Mouse (Mus musculus) heart, embryonic 11.5 days (tissue): Measurements from ENCODE around the gene Trim62. TPM values are rescaled to one million over a fixed set of nuclear protein-coding genes. Genes with fewer than 3 reads are reported as not detected.

Experiments
- ATAC-seq: fragments of 200-750 bp; cut with Nextera tagmentation; replicated peaks from 2 replicates; pipeline ENCODE4 v1.8.0; 2017; ENCODE audit warnings: moderate library complexity; ENCODE audit not compliant: insufficient number of reproducible peaks, low FRiP score, low TSS enrichment
- H3K27ac ChIP-seq: fragments of 300-500 bp; sonication (generic); 2 replicates; pipeline ENCODE4 v1.5.1; 2014; ENCODE audit warnings: mild to moderate bottlenecking, low read depth, low read length
- H3K27me3 ChIP-seq: fragments of 300-500 bp; sonication (generic); 2 replicates; pipeline ENCODE4 v1.6.1; 2014; ENCODE audit warnings: mild to moderate bottlenecking, low read length, mixed read lengths; ENCODE audit not compliant: control insufficient read depth, insufficient read depth
- H3K36me3 ChIP-seq: fragments of 300-500 bp; sonication (generic); 2 replicates; pipeline ENCODE4 v1.6.1; 2014; ENCODE audit warnings: mild to moderate bottlenecking, low read length, moderate library complexity, mixed read lengths; ENCODE audit not compliant: control insufficient read depth, insufficient read depth
- H3K4me1 ChIP-seq: fragments of 300-500 bp; sonication (generic); 2 replicates; pipeline ENCODE4 v1.6.1; 2014; ENCODE audit warnings: low read length; ENCODE audit not compliant: control insufficient read depth, insufficient read depth
- H3K4me2 ChIP-seq: fragments of 300-500 bp; sonication (generic); 2 replicates; pipeline ENCODE4 v1.6.1; 2014; ENCODE audit warnings: mild to moderate bottlenecking, moderate library complexity
- H3K4me3 ChIP-seq: fragments of 300-500 bp; sonication (generic); 2 replicates; pipeline ENCODE4 v1.5.1; 2014; ENCODE audit warnings: low read depth, low read length
- H3K9ac ChIP-seq: fragments of 300-500 bp; sonication (generic); 2 replicates; pipeline ENCODE4 v1.6.1; 2014; ENCODE audit warnings: mild to moderate bottlenecking, low read depth, low read length, moderate library complexity
- H3K9me3 ChIP-seq: fragments of 300-500 bp; sonication (generic); replicated peaks from 2 replicates; pipeline ENCODE4 v1.6.1; 2016; ENCODE audit warnings: low read length; ENCODE audit not compliant: control insufficient read depth
- WGBS: fragments of 180-500 bp; shearing (Covaris S2); extraction: QIAGEN DNeasy Blood & Tissue Kit; methylation state at CpG from one replicate; pipeline ENCODE4 v1.1.7; 2014; ENCODE audit not compliant: insufficient replicate concordance; 5-methylcytosine and 5-hydroxymethylcytosine counted together
- polyA plus RNA-seq: library from polyadenylated mRNA; unstranded; fragments of >200 nt; fragmentation: Nextera tagmentation; extraction: Ambion mirVana; gene quantifications from 2 replicates; pipeline ENCODE4 v1.2.1, GENCODE M21; 2014

Gene Trim62
- 4.4 and 6.2 TPM in 2 replicates for polyA plus RNA-seq

GRCm38 (mm10) chr4:128883379-128883781 lies at the start of gene Trim62:
TSS of gene Trim62 (plus strand) at chr4:128883580.
- peaks cover 3% of the 10 kb centered on the region; the same call in 1 of the 2 replicates for H3K9me3 ChIP-seq
- H3K27ac ChIP-seq = peak within 1 kb of the TSS; percentile 57; the same call in 1 of the 2 replicates
- peak within 1 kb of the TSS; percentile 99 for H3K4me2 ChIP-seq
- peaks cover 18% of the 10 kb centered on the region for H3K27me3 ChIP-seq
- peak within 1 kb of the TSS; percentile 81 for H3K4me3 ChIP-seq
- whole genome bisulfite sequencing = under 1% methylated on average over 33 of the region's 37 CpGs
- ATAC-seq = peak; percentile 56; the same call in 1 of the 2 replicates
- H3K36me3 ChIP-seq = no peaks in the 10 kb centered on the region
- H3K4me1 ChIP-seq = peaks cover 6% of the 10 kb centered on the region; the same call in 1 of the 2 replicates
- H3K9ac ChIP-seq = peak within 1 kb of the TSS; percentile 68

- H3K9ac ChIP-seq = no peak overlapping the region
- peak overlapping the region; percentile 91; the same call in 1 of the 2 replicates for H3K27ac ChIP-seq
- no peaks in the 10 kb centered on the region; the same call in 1 of the 2 replicates for H3K27me3 ChIP-seq
- H3K9me3 ChIP-seq = no peaks in the 10 kb centered on the region
- H3K4me2 ChIP-seq = no peak overlapping the region
- ATAC-seq = no peak
- 39% methylated on average over 5 of the region's 5 CpGs for WGBS
- H3K36me3 ChIP-seq = no peaks in the 10 kb centered on the region
- H3K4me3 ChIP-seq = no peak overlapping the region
- peaks cover 16% of the 10 kb centered on the region for H3K4me1 ChIP-seq
These were observed 45.2 kb upstream of the Trim62 start for GRCm38 (mm10) chr4:128838202-128838601.

GRCm38 (mm10) chr4:128839811-128840738 lies 43.3 kb upstream of the Trim62 start:
- H3K27ac ChIP-seq = peak overlapping the region; percentile 91
- no peaks in the 10 kb centered on the region for H3K27me3 ChIP-seq
- H3K4me2 ChIP-seq = peak overlapping the region; percentile 8; the same call in 1 of the 2 replicates
- peak; percentile 69 for ATAC-seq
- peak overlapping the region; percentile 34; the same call in 1 of the 2 replicates for H3K9ac ChIP-seq
- WGBS = 24% methylated on average over 16 of the region's 16 CpGs
- H3K36me3 ChIP-seq = no peaks in the 10 kb centered on the region
- no peak overlapping the region for H3K4me3 ChIP-seq
- H3K4me1 ChIP-seq = peaks cover 16% of the 10 kb centered on the region
- no peaks in the 10 kb centered on the region for H3K9me3 ChIP-seq

GRCm38 (mm10) chr4:128841259-128841658 lies 42.1 kb upstream of the Trim62 start:
- no peaks in the 10 kb centered on the region for H3K27me3 ChIP-seq
- peak overlapping the region; percentile 91 for H3K27ac ChIP-seq
- peaks cover 16% of the 10 kb centered on the region for H3K4me1 ChIP-seq
- no peaks in the 10 kb centered on the region for H3K36me3 ChIP-seq
- ATAC-seq = no peak
- no peak overlapping the region for H3K4me3 ChIP-seq
- 57% methylated on average over 8 of the region's 8 CpGs for WGBS
- no peaks in the 10 kb centered on the region for H3K9me3 ChIP-seq
- H3K4me2 ChIP-seq = no peak overlapping the region
- no peak overlapping the region for H3K9ac ChIP-seq

GRCm38 (mm10) chr4:128844566-128844965 lies 38.8 kb upstream of the Trim62 start:
- H3K36me3 ChIP-seq = no peaks in the 10 kb centered on the region
- peaks cover 11% of the 10 kb centered on the region for H3K4me1 ChIP-seq
- H3K4me2 ChIP-seq = no peak overlapping the region
- no peak overlapping the region for H3K4me3 ChIP-seq
- no peaks in the 10 kb centered on the region for H3K9me3 ChIP-seq
- 38% methylated on average over 13 of the region's 13 CpGs for WGBS
- no peak overlapping the region for H3K9ac ChIP-seq
- H3K27me3 ChIP-seq = no peaks in the 10 kb centered on the region
- no peak overlapping the region for H3K27ac ChIP-seq
- ATAC-seq = no peak

GRCm38 (mm10) chr4:128845367-128845973 lies 37.9 kb upstream of the Trim62 start:
- Histone ChIP-seq H3K36me3 (no peaks in the 10 kb centered on the region), H3K4me1 (peaks cover 6% of the 10 kb centered on the region; the same call in 1 of the 2 replicates), H3K4me3 (no peak overlapping the region), H3K27me3 (no peaks in the 10 kb centered on the region), H3K9ac (no peak overlapping the region), H3K27ac (no peak overlapping the region), H3K9me3 (no peaks in the 10 kb centered on the region), H3K4me2 (no peak overlapping the region)
- 67% methylated on average over 12 of the region's 12 CpGs for WGBS
- ATAC-seq = no peak

- no peaks in the 10 kb centered on the region for H3K9me3 ChIP-seq
- no peak overlapping the region for H3K9ac ChIP-seq
- no peak for ATAC-seq
- H3K27ac ChIP-seq = no peak overlapping the region
- H3K4me3 ChIP-seq = no peak overlapping the region
- H3K36me3 ChIP-seq = no peaks in the 10 kb centered on the region
- no peaks in the 10 kb centered on the region for H3K4me1 ChIP-seq
- WGBS = 87% methylated on average over 3 of the region's 3 CpGs
- H3K4me2 ChIP-seq = no peak overlapping the region
- H3K27me3 ChIP-seq = no peaks in the 10 kb centered on the region
These were observed 34.4 kb upstream of the Trim62 start for GRCm38 (mm10) chr4:128848961-128849360.

GRCm38 (mm10) chr4:128849686-128850085 lies 33.7 kb upstream of the Trim62 start:
- Histone ChIP-seq H3K4me3 (no peak overlapping the region), H3K9ac (no peak overlapping the region), H3K27me3 (no peaks in the 10 kb centered on the region), H3K36me3 (no peaks in the 10 kb centered on the region), H3K27ac (no peak overlapping the region), H3K4me1 (no peaks in the 10 kb centered on the region), H3K9me3 (no peaks in the 10 kb centered on the region), H3K4me2 (no peak overlapping the region)
- no peak for ATAC-seq
- 60% methylated on average over 7 of the region's 7 CpGs for WGBS
